Mouse (Mus musculus): ENCODE results near the gene Scamp2. TPM values are rescaled to one million over a fixed set of nuclear protein-coding genes. Genes with fewer than 3 reads are reported as not detected.

Scamp2 gene
- total RNA-seq (2023) = 100 to 1,000 TPM; 144 to 146 TPM

GRCm38 (mm10) chr9:57560861-57561710 lies at the start of gene Scamp2:
Gene Scamp2, plus strand, starts transcription at chr9:57560943.

GRCm38 (mm10) chr9:57521056-57521911 lies 39.5 kb upstream of the Scamp2 start, which contains the start of gene Cox5a:
Gene Cox5a, plus strand, starts transcription at chr9:57521274.

GRCm38 (mm10) chr9:57537044-57537727 lies 23.6 kb upstream of the Scamp2 start, which contains the start of gene Fam219b:
Gene Fam219b, plus strand, starts transcription at chr9:57537528.

GRCm38 (mm10) chr9:57552139-57552887 lies 8.4 kb upstream of the Scamp2 start, which contains the start of gene Mpi:
Gene Mpi, minus strand, starts transcription at chr9:57552763.

GRCm38 (mm10) chr9:57589224-57590126 lies 28.7 kb downstream of the Scamp2 start, which contains the start of gene Ulk3:
Gene Ulk3, plus strand, starts transcription at chr9:57589452.

GRCm38 (mm10) chr9:57606139-57606851 lies 45.6 kb downstream of the Scamp2 start, which contains the start of gene Cplx3:
Gene Cplx3, minus strand, starts transcription at chr9:57606281.

GRCm38 (mm10) chr9:57620674-57621073 lies 59.9 kb downstream of the Scamp2 start, which contains the start of gene Lman1l:
Gene Lman1l, minus strand, starts transcription at chr9:57620774.

Other genes starting within 250 kb of the Scamp2 start
- 10 to 100 TPM; 28.2 to 29.6 TPM for gene Ppcdc, start 120.8 kb upstream of the Scamp2 start, total RNA-seq (2023)
- gene Scamp5, start 92.9 kb upstream of the Scamp2 start, total RNA-seq (2023) = 1 to 10 TPM; 1.0 to 1.9 TPM
- not detected for gene Rpp25, start 56.9 kb upstream of the Scamp2 start, total RNA-seq (2023)
- 100 to 1,000 TPM; 108 to 123 TPM for gene Cox5a, start 39.7 kb upstream of the Scamp2 start, total RNA-seq (2023)
- 10 to 100 TPM in 1 of 2 experiments, 1 to 10 TPM in 1; 6.3 to 12.4 TPM for gene Fam219b, start 23.4 kb upstream of the Scamp2 start, total RNA-seq (2023)
- gene Mpi, start 8.2 kb upstream of the Scamp2 start, total RNA-seq (2023) = 10 to 100 TPM in 1 of 2 experiments, 1 to 10 TPM in 1; 9.3 to 10.5 TPM
- gene Ulk3, start 28.5 kb downstream of the Scamp2 start, total RNA-seq (2023) = 10 to 100 TPM; 28.4 to 33.6 TPM
- gene Cplx3, start 45.3 kb downstream of the Scamp2 start, total RNA-seq (2023) = not detected
- gene Lman1l, start 59.8 kb downstream of the Scamp2 start, total RNA-seq (2023) = not detected
- gene Csk, start 92.7 kb downstream of the Scamp2 start, total RNA-seq (2023) = 100 to 1,000 TPM; 197 to 212 TPM
- gene Cyp1a2, start 122.8 kb downstream of the Scamp2 start, total RNA-seq (2023) = not detected
- not detected for gene Cyp1a1, start 127.0 kb downstream of the Scamp2 start, total RNA-seq (2023)
- gene Edc3, start 147.6 kb downstream of the Scamp2 start, total RNA-seq (2023) = 10 to 100 TPM; 14.9 to 15.3 TPM
- 100 to 1,000 TPM; 160 to 171 TPM for gene Clk3, start 204.9 kb downstream of the Scamp2 start, total RNA-seq (2023)

Measured in neutrophil, adult 59 days (primary cell).